Mouse (Mus musculus) retina, embryonic 14.5 days (tissue): ENCODE measurements around the gene Shc2.

ENCODE experiments used
- DNase-seq: peaks from one replicate; pipeline ENCODE4 v3.0.0-alpha.2; 2015; ENCODE audit warnings: low spot score

The Shc2 gene

DNA sequence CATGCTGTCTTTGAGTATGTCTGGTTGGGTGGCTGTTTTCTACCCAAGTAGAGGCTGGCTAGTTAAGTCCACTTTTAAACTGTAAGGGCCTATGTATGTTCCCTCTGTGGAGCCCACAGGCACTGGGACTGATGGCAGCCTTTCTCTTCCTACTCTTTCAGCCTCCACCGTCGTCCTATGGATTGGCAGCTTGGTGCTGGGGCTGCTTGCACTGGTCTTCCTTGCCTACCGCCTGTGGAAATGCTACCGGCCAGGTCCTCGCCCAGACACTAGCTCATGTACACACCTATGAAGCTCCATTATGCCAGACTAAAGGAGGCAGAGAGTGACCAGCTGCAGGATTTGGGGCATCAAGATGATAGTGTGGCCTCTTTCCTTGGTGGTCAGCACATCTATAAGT, 30.4 kb upstream of the Shc2 start:
- no peak for DNase-seq

DNA sequence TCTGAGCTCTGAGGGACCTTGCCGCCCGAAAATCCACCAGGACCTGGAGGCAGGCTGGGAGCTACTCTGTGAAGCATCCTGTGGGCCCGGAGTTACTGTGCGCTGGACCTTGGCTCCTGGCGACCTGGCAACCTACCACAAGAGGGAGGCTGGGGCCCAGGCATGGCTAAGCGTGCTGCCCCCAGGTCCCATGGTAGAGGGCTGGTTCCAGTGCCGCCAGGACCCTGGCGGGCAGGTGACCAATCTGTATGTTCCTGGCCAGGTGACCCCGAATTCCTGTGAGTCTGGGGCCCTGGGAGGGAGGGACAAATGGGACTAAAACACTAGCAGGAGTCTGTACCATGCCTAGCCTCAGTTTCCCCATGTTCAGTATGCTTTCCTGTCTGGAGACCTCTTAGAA, 28.8 kb upstream of the Shc2 start:
- no peak for DNase-seq

DNA sequence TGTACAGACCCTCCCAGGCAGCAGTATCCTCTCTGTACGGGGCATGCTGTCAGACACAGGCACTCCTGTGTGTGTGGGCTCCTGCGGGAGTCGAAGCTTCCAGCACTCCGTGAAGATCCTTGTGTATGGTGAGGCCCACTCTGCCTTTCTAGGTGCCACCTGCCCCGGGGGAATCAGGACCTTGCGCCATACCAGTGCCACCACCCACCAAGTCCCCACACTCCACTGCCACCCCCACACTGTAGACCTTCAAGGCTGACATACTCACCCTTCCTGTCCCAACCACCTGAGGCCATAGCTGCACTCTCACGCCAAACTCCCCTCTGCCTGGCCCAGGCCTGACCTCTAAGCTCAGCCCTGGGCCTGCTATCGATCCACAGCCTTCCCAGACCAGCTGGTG, 27.3 kb upstream of the Shc2 start:
- no peak for DNase-seq

DNA sequence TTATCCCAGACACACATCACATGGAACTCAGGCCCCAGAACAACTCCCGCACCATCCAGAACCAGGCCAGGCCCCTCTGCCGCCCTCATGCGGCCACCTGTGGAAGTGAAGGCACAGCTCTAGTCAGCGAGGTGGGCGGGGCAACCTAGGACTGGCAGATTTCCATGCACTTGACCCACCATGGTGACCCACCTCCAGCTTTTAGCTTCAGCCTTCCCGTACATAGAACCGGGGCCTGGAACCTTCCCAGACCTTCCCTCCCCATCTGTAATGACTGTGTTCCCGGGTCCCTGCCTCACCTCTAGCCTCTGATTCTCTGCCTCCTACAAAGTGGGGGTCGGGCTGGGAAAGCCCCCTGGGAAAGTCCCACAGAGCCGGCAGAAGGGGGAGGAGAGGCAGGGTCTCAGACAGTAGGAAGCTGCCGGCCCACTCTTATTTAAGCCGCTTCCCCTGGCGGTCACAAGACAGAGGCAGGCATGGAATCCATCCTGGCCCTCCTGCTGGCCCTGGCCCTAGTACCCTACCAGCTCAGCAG, 26.5 kb upstream of the Shc2 start, which contains the start of gene Madcam1:
Gene Madcam1 (plus strand): TSS at position 429 of the 535 bp plus-strand sequence.
- peak; percentile 86 for DNase-seq

DNA sequence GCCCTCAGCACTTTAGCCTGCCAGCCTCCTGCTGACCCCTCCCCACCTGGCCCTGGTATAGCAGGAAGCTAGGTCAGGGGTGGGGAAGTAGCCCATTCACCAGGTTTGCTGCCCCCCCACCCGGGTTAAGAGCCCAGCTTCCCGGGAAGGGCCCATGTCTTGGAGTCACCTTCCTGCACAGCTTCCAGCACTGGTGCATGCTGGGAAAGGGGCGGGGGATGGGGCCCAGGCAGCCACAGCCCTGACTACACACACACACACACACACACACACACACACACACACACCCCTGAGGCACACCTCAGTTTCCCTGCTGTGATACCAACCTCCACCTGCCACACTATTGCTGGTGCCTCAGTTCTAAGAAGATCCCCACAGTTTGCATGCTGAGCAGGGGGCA, 24.1 kb upstream of the Shc2 start:
- no peak for DNase-seq

DNA sequence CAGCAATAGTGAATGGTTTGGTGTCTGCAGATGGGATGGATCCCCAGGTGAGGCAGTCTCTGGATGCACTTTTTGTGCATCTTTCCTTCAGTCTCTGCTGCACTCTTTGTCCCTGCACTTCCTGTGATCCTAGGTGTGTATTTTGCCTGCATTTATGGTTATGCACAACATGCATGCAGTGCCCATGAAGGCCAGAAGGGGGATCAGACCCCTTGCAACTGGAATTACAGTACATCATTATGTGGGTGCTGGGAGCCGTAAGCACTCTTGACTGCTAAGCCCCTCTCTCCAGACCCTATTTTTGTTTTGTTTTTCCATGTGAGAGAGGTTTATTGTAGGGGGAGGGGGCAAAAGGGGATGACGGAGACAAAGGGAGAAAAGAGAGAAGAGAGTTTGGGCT, 22.6 kb upstream of the Shc2 start:
- peak; percentile 32 for DNase-seq

DNA sequence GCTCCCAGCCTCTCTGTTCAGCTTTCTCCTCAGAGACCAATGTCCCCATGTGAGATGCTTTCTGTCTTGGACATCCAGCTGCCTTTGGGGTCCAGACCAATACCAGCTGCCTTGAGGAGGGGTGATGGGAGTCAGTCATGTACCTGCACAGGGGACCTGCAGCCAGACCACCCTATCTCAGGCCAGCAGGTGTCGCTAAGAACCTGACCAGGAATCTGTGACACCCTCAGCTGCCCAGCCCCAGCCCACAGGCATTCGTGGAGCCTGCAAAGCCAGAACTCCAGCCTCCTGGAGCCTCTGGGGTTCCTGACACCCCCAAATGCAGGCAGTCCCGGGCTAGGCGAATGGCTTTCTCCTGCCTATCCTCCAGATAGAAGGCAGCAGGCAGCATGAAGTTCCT, 21.1 kb upstream of the Shc2 start:
- DNase-seq, result peak; percentile 38

DNA sequence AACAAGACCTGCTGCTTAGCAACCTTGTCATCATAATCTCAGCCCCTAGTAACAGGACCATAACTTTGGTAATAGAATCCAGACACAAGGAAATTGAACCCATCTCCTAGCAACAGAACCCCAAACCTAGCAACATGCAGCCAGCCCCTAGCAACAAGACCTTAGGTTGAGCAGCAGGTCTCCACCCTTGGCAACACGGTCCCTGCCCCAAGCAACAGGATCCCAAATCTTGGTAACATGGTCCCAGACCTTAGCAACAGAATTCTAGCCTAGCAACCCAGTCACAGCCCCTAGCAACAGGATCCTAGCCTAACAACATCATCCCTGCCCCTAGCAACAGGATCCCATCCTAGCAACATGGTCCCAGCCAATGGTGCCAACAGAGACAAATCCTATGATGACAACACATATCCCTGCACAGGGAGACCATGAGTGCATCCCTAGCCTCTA, 17.3 kb upstream of the Shc2 start:
- no peak for DNase-seq

DNA sequence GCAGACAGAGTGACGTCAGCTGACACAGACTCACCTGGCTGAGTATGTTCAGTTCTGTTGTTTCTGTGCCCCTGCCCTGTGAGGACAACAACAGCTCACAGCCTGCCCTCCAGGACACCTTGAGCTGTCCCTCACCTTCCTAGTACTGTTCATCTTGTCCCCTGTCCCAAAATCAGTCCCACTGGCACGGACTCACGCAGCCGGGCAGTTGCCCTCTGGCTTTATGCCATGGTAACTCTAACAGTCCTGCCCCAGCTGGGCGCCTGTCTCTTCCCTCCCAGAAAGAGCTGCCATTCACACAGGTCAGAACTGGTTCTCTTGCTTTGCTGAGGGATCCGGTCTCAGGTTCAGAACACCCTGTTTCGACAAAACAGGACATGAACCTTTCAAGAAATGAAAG, 15.1 kb upstream of the Shc2 start:
- no peak for DNase-seq

DNA sequence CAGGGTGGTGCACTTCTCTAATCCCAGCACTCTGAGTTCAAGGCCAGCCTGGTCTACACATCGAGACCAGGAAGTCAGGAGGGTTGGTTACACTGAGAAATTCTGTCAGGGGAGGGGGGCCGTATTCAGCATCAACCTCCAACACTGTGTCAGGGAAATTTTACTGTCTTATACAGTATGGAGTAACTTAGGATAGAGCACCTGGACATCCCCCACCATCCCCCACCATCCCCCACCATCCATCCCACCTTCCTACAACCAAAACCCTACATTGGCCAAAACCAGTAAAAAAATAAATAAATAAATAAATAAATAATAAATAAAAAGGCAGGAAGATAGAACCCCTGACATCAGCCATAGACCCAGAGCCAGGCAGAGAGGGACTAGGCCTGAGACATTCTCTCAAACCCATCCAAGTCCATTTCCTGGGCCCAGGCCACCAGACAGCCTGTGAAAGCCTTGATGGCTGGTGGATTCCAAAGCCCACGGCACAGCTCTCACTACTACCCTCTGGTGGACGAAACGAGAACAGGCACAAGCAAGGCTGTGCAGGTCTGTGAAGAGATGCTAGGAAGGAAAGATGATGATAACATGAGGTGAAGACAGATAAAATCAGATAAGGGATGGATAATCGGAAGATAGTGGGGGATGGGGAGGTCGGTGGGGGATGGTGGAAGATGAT, 11.5 kb upstream of the Shc2 start:
- peak; percentile 88 for DNase-seq

DNA sequence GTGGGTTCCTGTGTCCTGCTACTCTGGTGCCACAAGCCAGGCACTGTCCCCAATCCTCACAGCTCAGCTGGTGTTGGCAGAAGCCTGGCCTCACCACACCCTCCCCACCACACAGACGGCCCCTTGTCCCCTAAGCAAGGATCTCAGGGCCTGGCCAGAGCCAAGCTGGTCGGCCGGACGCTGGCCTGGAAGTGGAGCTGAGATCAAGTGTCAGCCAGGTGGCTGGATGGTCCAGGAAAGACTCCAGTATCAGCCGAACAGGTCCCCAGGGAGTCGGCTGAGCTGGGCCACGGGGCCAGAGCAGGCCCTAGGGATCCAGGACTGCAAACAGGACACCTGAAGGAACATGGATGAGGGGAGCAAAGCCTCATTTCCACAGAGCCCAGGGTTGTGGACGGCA, 8.0 kb upstream of the Shc2 start, which contains the start of gene Odf3l2:
Gene Odf3l2 (minus strand): TSS at position 28 of the 400 bp plus-strand sequence.
- DNase-seq, result no peak

DNA sequence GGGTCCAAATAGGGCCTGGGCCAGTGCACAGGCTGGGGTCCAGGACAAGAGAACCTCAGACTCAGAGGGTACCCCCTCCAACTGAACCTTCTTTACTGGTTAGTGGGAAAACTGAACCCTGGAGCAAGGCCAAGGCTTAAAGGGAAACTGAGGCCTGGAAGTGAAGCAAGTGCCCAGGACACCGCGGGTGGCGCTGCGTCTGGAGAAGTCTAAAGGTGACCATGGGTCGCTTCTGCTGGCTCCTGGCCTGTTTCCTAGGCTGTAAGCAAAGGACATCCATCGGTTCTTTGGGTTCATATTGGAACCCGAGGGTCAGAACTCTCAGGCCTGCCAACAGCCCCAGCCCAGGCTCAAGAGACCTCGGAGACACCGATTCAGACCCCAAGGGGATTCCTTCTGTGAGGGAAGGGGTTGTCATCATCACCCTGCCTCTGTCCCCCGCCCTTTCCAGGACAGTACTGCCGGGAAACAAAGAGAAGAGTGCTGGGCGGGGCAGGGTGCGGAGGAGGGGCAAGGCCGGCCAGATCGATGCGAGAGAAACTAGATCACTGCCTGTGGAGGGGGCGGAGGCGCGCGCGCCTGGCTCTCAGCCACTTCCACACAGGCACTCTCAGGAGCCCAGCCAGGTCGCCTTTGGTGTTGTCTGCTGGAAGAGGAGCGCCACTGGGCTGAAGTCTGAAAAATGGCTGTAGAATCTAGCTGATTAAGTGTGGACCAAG, 927 bp upstream of the Shc2 start:
- DNase-seq, result peak; percentile 82

DNA sequence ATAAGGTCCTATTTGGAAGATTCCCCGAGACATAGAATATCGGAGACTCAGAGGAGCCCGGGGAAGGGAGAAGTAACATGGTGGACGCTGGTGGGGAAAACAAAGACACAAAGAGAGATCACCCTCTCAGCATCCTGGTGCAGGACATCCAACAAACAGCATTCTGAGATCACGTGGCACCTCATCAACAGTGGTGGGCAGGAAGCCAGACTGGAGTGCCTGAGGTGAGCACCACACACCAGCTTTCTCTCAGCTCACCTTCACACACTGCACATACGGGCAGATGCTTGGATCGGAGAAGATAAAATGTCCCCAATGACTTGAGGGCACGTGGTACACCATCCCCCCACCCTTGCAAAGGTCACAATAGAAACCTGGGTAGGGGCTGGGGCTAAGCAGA, 1.4 kb downstream of the Shc2 start:
- DNase-seq, result no peak

DNA sequence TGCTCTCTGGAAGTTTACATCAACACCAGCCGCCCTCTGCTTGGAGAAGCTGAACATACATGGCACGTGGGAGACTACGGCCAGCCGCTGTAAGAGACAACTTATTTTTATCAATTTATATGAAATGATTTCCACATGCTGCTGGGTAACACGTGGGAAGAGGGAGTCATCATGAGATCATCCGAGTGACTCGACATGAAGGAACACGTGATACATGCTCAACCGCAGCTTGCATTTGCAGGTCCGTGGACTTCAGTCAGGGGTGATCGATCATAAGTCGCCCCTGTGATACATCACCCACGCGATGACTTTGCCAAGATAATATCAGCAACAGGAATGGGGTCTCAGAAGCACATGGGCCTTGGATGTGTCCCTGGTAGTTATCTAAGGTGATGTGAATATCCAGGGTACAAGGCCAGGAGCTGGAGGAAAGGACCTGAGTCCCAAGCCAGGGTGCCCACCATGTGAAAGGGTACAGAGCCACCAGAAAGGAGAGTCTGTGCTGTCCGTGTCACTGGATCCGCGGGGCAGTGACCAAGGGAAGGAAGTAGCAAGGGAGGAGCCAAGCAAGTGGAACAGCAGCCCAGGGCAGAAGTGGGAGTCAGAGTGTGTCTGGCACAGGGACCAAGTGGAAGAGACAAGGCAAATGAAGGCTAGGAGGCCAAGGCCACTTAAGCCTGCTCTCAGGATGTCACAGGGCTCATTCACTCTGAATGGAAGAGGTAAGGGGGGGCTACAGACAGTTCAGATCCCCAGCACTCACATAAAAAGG, 4.5 kb downstream of the Shc2 start:
- DNase-seq, result no peak

DNA sequence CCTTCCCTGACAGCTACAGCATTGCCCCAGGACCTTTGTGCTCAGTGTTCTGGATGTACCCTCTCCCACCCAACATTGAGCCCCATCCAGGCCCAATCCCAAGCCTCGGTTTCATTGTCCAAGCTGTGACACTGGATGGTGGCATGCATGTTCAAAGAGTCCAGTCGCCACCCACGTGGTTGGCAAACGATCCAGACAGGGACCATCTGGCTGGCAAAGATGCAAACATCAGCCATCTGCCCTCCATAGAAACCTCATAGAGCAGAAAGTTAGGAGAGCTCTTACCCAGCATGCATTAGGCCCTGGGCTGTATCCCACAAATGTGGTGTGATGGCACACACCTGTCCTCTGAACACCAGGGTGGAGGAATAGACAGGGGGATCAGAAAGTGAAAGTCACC, 6.3 kb downstream of the Shc2 start:
- DNase-seq, result no peak

DNA sequence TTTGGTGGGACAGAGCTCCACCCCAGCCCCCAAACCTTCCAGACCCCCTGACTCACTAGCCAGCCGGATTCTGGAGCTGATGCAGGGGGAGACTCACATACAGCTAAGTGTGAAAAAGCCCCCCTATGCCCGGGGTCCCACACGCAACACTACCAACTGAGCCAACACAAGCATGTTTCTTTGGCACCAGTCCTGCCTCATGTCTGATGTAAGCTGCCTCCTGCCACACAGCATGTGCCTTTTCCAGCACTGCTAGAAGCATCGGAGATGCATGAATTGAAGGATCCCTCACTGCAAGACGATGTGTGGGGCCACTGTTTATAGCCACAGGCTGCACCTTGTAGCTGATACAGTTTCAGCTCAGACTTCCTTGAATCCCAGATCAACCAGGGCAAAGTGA, 9.3 kb downstream of the Shc2 start:
- no peak for DNase-seq

DNA sequence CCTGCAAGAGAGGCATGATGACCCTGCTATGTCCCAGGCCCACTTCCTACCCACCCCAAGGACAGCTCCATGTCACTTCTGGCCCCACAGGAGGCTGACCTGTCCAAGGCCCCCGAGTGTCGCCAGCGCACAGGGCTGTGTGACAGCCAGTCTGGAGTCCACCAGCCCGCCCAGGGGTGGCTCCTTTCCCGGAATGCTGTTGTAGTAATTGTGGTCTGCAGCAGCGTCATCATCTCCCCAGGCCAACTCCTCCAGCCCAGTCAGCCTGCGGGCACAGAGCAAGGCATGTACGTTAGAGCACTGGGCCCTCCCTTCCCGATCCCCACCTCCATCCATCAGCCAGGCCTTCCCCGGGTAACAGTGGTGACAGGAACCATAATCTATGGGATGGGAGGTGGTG, 11.6 kb downstream of the Shc2 start:
- DNase-seq, result no peak

DNA sequence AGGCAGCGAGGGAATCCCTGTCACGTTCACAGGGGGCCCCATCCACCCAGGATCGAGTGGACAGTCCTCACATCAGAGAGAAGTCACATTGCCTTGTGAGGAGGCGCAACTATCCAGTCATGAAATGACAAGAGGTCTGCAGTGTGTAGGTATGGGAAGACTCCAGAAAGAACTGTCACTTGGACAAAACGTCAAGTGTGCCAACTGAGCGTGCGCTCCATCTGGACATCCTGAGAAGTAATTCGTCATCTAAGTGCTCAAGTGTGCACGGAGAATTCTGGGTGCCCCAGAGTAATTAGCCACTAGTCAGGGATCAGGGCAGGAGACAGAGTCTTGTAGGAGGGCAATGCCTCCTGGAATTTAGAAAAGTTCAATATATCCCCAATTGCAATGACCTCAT, 12.3 kb downstream of the Shc2 start:
- peak; percentile 49 for DNase-seq

DNA sequence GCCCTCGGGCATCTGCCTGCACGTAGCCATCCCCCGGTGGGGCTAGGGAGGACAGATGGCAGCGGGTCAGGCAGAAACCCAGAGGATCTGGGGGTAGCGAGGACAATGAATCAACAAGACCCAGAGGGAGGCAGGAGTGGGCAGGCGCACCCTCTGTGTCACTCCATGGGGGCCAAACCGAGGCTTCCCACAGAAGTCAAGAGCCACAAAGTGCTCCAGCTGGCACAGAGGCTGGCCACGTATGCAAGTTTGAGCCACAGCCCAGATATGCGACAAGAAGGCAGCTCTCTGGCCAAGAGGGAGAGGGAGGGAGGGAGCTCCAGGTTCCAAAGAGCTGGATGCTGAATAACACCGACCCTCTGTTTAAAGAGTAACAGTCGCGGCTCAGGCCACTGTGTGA, 13.8 kb downstream of the Shc2 start:
- DNase-seq, result no peak

DNA sequence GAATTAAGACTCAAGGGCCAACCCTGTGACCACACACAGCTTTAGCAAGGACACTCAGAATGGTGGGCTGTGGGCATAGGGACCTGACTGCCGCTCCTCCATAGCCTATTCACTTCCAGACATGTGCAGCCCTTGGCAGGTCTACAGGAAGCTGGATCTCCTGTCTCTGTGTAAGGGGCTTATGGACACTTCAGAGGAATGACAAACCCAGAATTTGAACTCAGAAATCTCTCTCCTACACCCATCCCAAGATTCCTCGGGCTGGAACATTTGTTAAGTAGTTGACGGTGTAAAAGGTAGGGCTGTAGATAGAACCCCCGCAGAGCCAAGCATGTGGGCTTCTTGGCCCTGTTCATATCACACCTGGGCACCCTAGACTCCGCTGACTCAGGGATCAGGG, 21.3 kb downstream of the Shc2 start:
- DNase-seq, result no peak

DNA sequence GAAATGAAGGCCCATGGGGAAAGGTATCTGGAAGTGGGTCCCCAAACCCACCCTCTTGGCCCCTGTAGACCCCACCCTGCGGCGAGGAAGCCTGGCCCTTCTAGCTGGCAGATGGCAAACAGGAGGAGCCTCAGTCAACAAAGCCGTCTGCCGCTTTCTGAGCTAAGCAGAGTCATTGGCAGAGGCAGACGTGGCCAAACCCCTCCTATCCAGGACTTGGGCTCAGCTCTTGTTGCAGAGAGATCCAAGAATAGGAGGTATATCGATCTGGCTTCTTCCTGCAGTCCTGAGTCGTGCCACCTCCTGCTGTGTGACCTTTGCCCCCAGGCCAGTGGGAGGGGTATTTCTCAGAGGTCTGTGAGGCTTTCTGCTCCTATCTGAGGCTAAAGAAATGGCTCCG, 21.9 kb downstream of the Shc2 start:
- DNase-seq, result peak; percentile 59

DNA sequence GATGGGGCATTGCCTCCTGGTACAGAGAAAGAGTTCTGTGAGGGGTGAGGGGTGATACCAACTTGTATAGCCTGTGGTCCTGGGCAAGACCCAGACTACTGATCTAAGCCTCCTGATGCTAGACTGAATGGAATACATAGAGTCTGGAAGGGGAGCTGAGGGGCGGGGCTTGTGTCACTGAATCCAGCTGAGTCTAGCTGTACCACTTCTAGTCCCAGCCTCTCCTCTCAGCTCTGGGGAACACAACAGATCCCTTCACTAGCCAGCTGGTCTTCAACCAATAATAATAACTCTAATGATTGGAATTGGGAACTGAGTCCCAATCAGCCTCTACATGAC, 23.4 kb downstream of the Shc2 start:
- DNase-seq, result no peak
